Mouse (Mus musculus): ENCODE measurements around the gene Aldh16a1.
"Not testable (repeated sequence)": the region's sequence is repeated elsewhere in the genome, so short reads cannot be mapped to it uniquely, and the experiment has no call there.

Gene Aldh16a1

GRCm38 (mm10) chr7:45118336-45118735 is 36.0 kb downstream of the Aldh16a1 start:
- in situ Hi-C loops (cut with MboI, MseI) = loop anchor here (10.0 kb wide), 1 partner anchor 734 kb away; the partner anchor contains the start of genes 1700008O03Rik and Syt3

- in situ Hi-C loops (cut with MboI, MseI) = loop anchor here (10.0 kb wide), 1 partner anchor 733 kb away; the partner anchor contains the start of genes 1700008O03Rik and Syt3
These were observed 36.8 kb downstream of the Aldh16a1 start for GRCm38 (mm10) chr7:45117566-45117965.

GRCm38 (mm10) chr7:45113476-45113875 is 40.9 kb downstream of the Aldh16a1 start:
- in situ Hi-C loops (cut with MboI, MseI) = loop anchor here (10.0 kb wide), 1 partner anchor 729 kb away; the partner anchor contains the start of genes 1700008O03Rik and Syt3

- in situ Hi-C loops (cut with MboI, MseI) = loop anchor here (10.0 kb wide), 1 partner anchor 728 kb away; the partner anchor contains the start of genes 1700008O03Rik and Syt3
These were observed 41.9 kb downstream of the Aldh16a1 start for GRCm38 (mm10) chr7:45112529-45112928.

- in situ Hi-C loops (cut with MboI, MseI) = loop anchor here (10.0 kb wide), 1 partner anchor 727 kb away; the partner anchor contains the start of genes 1700008O03Rik and Syt3
These were observed 42.4 kb downstream of the Aldh16a1 start for GRCm38 (mm10) chr7:45111940-45112339.

- in situ Hi-C loops (cut with MboI, MseI) = loop anchor here (10.0 kb wide), 1 partner anchor 725 kb away; the partner anchor contains the start of genes 1700008O03Rik and Syt3
These were observed 44.3 kb downstream of the Aldh16a1 start for GRCm38 (mm10) chr7:45110089-45110488.

- in situ Hi-C loops (cut with MboI, MseI) = no loop called here
These were observed 47.2 kb downstream of the Aldh16a1 start for GRCm38 (mm10) chr7:45107052-45107645.

- in situ Hi-C loops (cut with MboI, MseI) = no loop called here
These were observed 47.9 kb downstream of the Aldh16a1 start for GRCm38 (mm10) chr7:45106441-45106840.

- in situ Hi-C loops (cut with MboI, MseI) = no loop called here
These were observed 48.9 kb downstream of the Aldh16a1 start for GRCm38 (mm10) chr7:45105491-45105890.

GRCm38 (mm10) chr7:45104941-45105340 is 49.4 kb downstream of the Aldh16a1 start:
- in situ Hi-C loops (cut with MboI, MseI) = no loop called here

GRCm38 (mm10) chr7:45103652-45104180 is 50.7 kb downstream of the Aldh16a1 start, which contains the start of gene Fcgrt:
TSS of gene Fcgrt (minus strand) at chr7:45103851.
- in situ Hi-C loops (cut with MboI, MseI) = no loop called here

- in situ Hi-C loops (cut with MboI, MseI) = no loop called here
These were observed 51.3 kb downstream of the Aldh16a1 start for GRCm38 (mm10) chr7:45102940-45103585.

GRCm38 (mm10) chr7:45102441-45102840 is 51.9 kb downstream of the Aldh16a1 start:
- in situ Hi-C loops (cut with MboI, MseI) = no loop called here

GRCm38 (mm10) chr7:45100046-45100445 is 54.3 kb downstream of the Aldh16a1 start:
- in situ Hi-C loops (cut with MboI, MseI) = no loop called here

- in situ Hi-C loops (cut with MboI, MseI) = no loop called here
These were observed 55.7 kb downstream of the Aldh16a1 start for GRCm38 (mm10) chr7:45098541-45099240.

GRCm38 (mm10) chr7:45097479-45097878 is 56.9 kb downstream of the Aldh16a1 start:
- in situ Hi-C loops (cut with MboI, MseI) = no loop called here

- in situ Hi-C loops (cut with MboI, MseI) = not testable (repeated sequence)
These were observed 58.4 kb downstream of the Aldh16a1 start for GRCm38 (mm10) chr7:45095965-45096364.

- in situ Hi-C loops (cut with MboI, MseI) = no loop called here
These were observed 59.0 kb downstream of the Aldh16a1 start for GRCm38 (mm10) chr7:45095367-45095766.

GRCm38 (mm10) chr7:45094121-45094520 is 60.3 kb downstream of the Aldh16a1 start:
- in situ Hi-C loops (cut with MboI, MseI) = no loop called here

- in situ Hi-C loops (cut with MboI, MseI) = no loop called here
These were observed 60.9 kb downstream of the Aldh16a1 start for GRCm38 (mm10) chr7:45093516-45093905.

GRCm38 (mm10) chr7:45092828-45093515 is 61.4 kb downstream of the Aldh16a1 start:
- in situ Hi-C loops (cut with MboI, MseI) = no loop called here
